Mouse (Mus musculus) gastrocnemius, postnatal 25 days (tissue): Measurements from ENCODE around the gene Abcg1. TPM values are rescaled to one million over a fixed set of nuclear protein-coding genes. Genes with fewer than 3 reads are reported as not detected.

Source experiments
- DNase-seq: peaks from one replicate; pipeline ENCODE4 v3.0.0; 2022
- long read RNA-seq, 2 experiments: library from polyadenylated mRNA; stranded (forward); transcript quantifications; one replicate each; pipeline ENCODE4 v2.0.0; 2021
- total RNA-seq, 2 experiments: library from RNA; stranded (reverse); gene quantifications; 1 replicate in 1 of 2; 2 replicates in 1 of 2; pipeline ENCODE4 v1.2.3; 2021

Abcg1 gene
- total RNA-seq = 1 to 10 TPM; 1.8 to 2.9 TPM
- long read RNA-seq, experiment 1 = 0 reads
- long read RNA-seq, experiment 2 = 0 reads

GRCm38 (mm10) chr17:31057151-31057890 is at the start of gene Abcg1:
Gene Abcg1, plus strand, starts transcription at chr17:31057675.
- DNase-seq = peak; percentile 55

GRCm38 (mm10) chr17:31008416-31008815 is 49.1 kb upstream of the Abcg1 start:
- no peak for DNase-seq

GRCm38 (mm10) chr17:31011551-31012394 is 45.7 kb upstream of the Abcg1 start:
- DNase-seq = no peak

GRCm38 (mm10) chr17:31018267-31018666 is 39.2 kb upstream of the Abcg1 start:
- DNase-seq = no peak

GRCm38 (mm10) chr17:31019505-31019904 is 38.0 kb upstream of the Abcg1 start:
- no peak for DNase-seq

- DNase-seq = no peak
Measured at GRCm38 (mm10) chr17:31020078-31020477, 37.4 kb upstream of the Abcg1 start.

GRCm38 (mm10) chr17:31021276-31021675 is 36.2 kb upstream of the Abcg1 start:
- no peak for DNase-seq

- no peak for DNase-seq
Measured at GRCm38 (mm10) chr17:31024125-31024781, 33.2 kb upstream of the Abcg1 start.

GRCm38 (mm10) chr17:31024782-31025125 is 32.7 kb upstream of the Abcg1 start:
- DNase-seq = no peak

- DNase-seq = no peak
Measured at GRCm38 (mm10) chr17:31026986-31027385, 30.5 kb upstream of the Abcg1 start.

GRCm38 (mm10) chr17:31027723-31028122 is 29.8 kb upstream of the Abcg1 start:
- no peak for DNase-seq

- no peak for DNase-seq
Measured at GRCm38 (mm10) chr17:31028821-31029370, 28.6 kb upstream of the Abcg1 start.

- DNase-seq = no peak
Measured at GRCm38 (mm10) chr17:31029407-31029806, 28.1 kb upstream of the Abcg1 start.

GRCm38 (mm10) chr17:31032341-31032740 is 25.1 kb upstream of the Abcg1 start:
- DNase-seq = no peak

GRCm38 (mm10) chr17:31033251-31033650 is 24.2 kb upstream of the Abcg1 start:
- DNase-seq = no peak

GRCm38 (mm10) chr17:31034165-31034564 is 23.3 kb upstream of the Abcg1 start:
- DNase-seq = no peak

GRCm38 (mm10) chr17:31034674-31035356 is 22.7 kb upstream of the Abcg1 start:
- no peak for DNase-seq

GRCm38 (mm10) chr17:31036168-31036876 is 21.2 kb upstream of the Abcg1 start:
- DNase-seq = no peak

- no peak for DNase-seq
Measured at GRCm38 (mm10) chr17:31037331-31037730, 20.1 kb upstream of the Abcg1 start.

GRCm38 (mm10) chr17:31038381-31038780 is 19.1 kb upstream of the Abcg1 start:
- no peak for DNase-seq

GRCm38 (mm10) chr17:31039626-31040025 is 17.8 kb upstream of the Abcg1 start:
- no peak for DNase-seq
